Mouse (Mus musculus): Measurements from ENCODE around the gene Gm4778.

- TF ChIP-seq USF1 (IDR thresholded peaks at IDR 0.05; ENCODE audit: low read depth) (no peak), CTCF (IDR thresholded peaks at IDR 0.05; ENCODE audit: control insufficient read depth, insufficient read depth, insufficient read length) (no peak)
These were observed 41.6 kb downstream of the Gm4778 start for GRCm38 (mm10) chr3:94305457-94305856.

Data from C2C12 (cell line).